Mouse (Mus musculus): ENCODE data around the gene Adamts12. TPM values are rescaled to one million over a fixed set of nuclear protein-coding genes. Genes with fewer than 3 reads are reported as not detected.

The Adamts12 gene
- total and polyA plus RNA-seq, 3 experiments, result not detected

- Histone ChIP-seq H3K4me3 (ENCODE audit: control insufficient read depth in 1 of 2, insufficient read depth in 1 of 2, low read depth in 2 of 2, low read length in 2 of 2) (no peak overlapping the region), H3K9me3 (replicated peaks; ENCODE audit: insufficient read depth, low read length) (no peaks in the 10 kb centered on the region), H3K36me3 (ENCODE audit: control insufficient read depth in 1 of 2, insufficient read depth in 2 of 2, low read length in 2 of 2) (no peaks in the 10 kb centered on the region), H3K4me1 (ENCODE audit: control insufficient read depth in 1 of 2, insufficient read depth in 2 of 2, low read length in 2 of 2) (no peaks in the 10 kb centered on the region), H3K9ac (ENCODE audit: control insufficient read depth, low read depth, low read length, poor library complexity, severe bottlenecking) (no peak overlapping the region), H3K27me3 (ENCODE audit: control insufficient read depth in 1 of 2, insufficient read depth in 2 of 2, low read length in 2 of 2) (no peaks in the 10 kb centered on the region), H3K27ac (ENCODE audit: control insufficient read depth, low read depth, low read length) (no peak overlapping the region), H3K79me2 (ENCODE audit: control insufficient read depth, insufficient read depth, low read length, poor library complexity) (no peaks in the 10 kb centered on the region)
- no peak for TF ChIP-seq ZC3H11A (IDR thresholded peaks at IDR 0.05; ENCODE audit: low read depth, low read length)
- TF ChIP-seq UBTF (IDR thresholded peaks at IDR 0.05; ENCODE audit: borderline replicate concordance, insufficient read depth, low read depth, low read length), result no peak
- DNase-seq (ENCODE audit: low read depth, low spot score), result no peak
Observed at GRCm38 (mm10) chr15:11095566-11095965, 31.0 kb downstream of the Adamts12 start.

- DNase-seq (ENCODE audit: low read depth, low spot score), result no peak
- Histone ChIP-seq H3K9ac (ENCODE audit: control insufficient read depth, low read depth, low read length, poor library complexity, severe bottlenecking) (no peak overlapping the region), H3K27me3 (ENCODE audit: control insufficient read depth in 1 of 2, insufficient read depth in 2 of 2, low read length in 2 of 2) (no peaks in the 10 kb centered on the region), H3K4me3 (ENCODE audit: control insufficient read depth in 1 of 2, insufficient read depth in 1 of 2, low read depth in 2 of 2, low read length in 2 of 2) (no peak overlapping the region), H3K36me3 (ENCODE audit: control insufficient read depth in 1 of 2, insufficient read depth in 2 of 2, low read length in 2 of 2) (no peaks in the 10 kb centered on the region), H3K4me1 (ENCODE audit: control insufficient read depth in 1 of 2, insufficient read depth in 2 of 2, low read length in 2 of 2) (no peaks in the 10 kb centered on the region), H3K27ac (ENCODE audit: control insufficient read depth, low read depth, low read length) (no peak overlapping the region), H3K9me3 (replicated peaks; ENCODE audit: insufficient read depth, low read length) (no peaks in the 10 kb centered on the region), H3K79me2 (ENCODE audit: control insufficient read depth, insufficient read depth, low read length, poor library complexity) (no peaks in the 10 kb centered on the region)
- TF ChIP-seq GABPA (IDR thresholded peaks at IDR 0.05; ENCODE audit: low read depth, low read length) (no peak), RCOR1 (IDR thresholded peaks at IDR 0.05; ENCODE audit: low read depth, low read length) (no peak), SMC3 (IDR thresholded peaks at IDR 0.05; ENCODE audit: low read depth, low read length) (no peak), GATA1 (IDR thresholded peaks at IDR 0.05; ENCODE audit: low read depth, low read length) (no peak), POLR2A (IDR thresholded peaks at IDR 0.05; ENCODE audit: control insufficient read depth in 1 of 2, insufficient read depth in 1 of 2, low read depth in 1 of 2, low read length in 2 of 2, poor library complexity in 1 of 2) (no peak), JUND (IDR thresholded peaks at IDR 0.05; ENCODE audit: low read depth, low read length) (no peak), EP300 (IDR thresholded peaks at IDR 0.05; ENCODE audit: low read depth in 1 of 2, low read length in 2 of 2) (no peak), UBTF (IDR thresholded peaks at IDR 0.05; ENCODE audit: borderline replicate concordance, insufficient read depth, low read depth, low read length) (no peak), POLR2AphosphoS2 (IDR thresholded peaks at IDR 0.05; ENCODE audit: low read length) (no peak), CHD1 (IDR thresholded peaks at IDR 0.05; ENCODE audit: low read depth, low read length) (no peak), RAD21 (IDR thresholded peaks at IDR 0.05; ENCODE audit: low read depth, low read length) (no peak), ZC3H11A (IDR thresholded peaks at IDR 0.05; ENCODE audit: low read depth, low read length) (no peak), NRF1 (IDR thresholded peaks at IDR 0.05; ENCODE audit: insufficient read depth, low read depth, low read length, poor library complexity, severe bottlenecking) (no peak), ZMIZ1 (IDR thresholded peaks at IDR 0.05; ENCODE audit: low read depth, low read length) (no peak), MAZ (IDR thresholded peaks at IDR 0.05; ENCODE audit: low read depth, low read length) (no peak)
Observed at GRCm38 (mm10) chr15:11097967-11098702, 33.5 kb downstream of the Adamts12 start.

All from MEL (cell line).